Mouse (Mus musculus): Measurements from ENCODE around the gene Rab11fip2.

The Rab11fip2 gene

GRCm38 (mm10) chr19:59943322-59943871 is at the start of gene Rab11fip2:
TSS of gene Rab11fip2 (minus strand) at chr19:59943654.
- DNase-seq, result peak; percentile 87

- no peak for DNase-seq
Measured at GRCm38 (mm10) chr19:59981588-59981987, 38.1 kb upstream of the Rab11fip2 start.

- no peak for DNase-seq
Measured at GRCm38 (mm10) chr19:59954936-59955335, 11.5 kb upstream of the Rab11fip2 start.

- no peak for DNase-seq
Measured at GRCm38 (mm10) chr19:59949731-59950130, 6.3 kb upstream of the Rab11fip2 start.

- DNase-seq, result no peak
Measured at GRCm38 (mm10) chr19:59942716-59943321, 635 bp downstream of the Rab11fip2 start.

- DNase-seq, result peak; percentile 6
Measured at GRCm38 (mm10) chr19:59939711-59940110, 3.7 kb downstream of the Rab11fip2 start.

GRCm38 (mm10) chr19:59932085-59932484 is 11.4 kb downstream of the Rab11fip2 start:
- no peak for DNase-seq

GRCm38 (mm10) chr19:59928672-59929071 is 14.8 kb downstream of the Rab11fip2 start:
- DNase-seq, result no peak

- DNase-seq, result no peak
Measured at GRCm38 (mm10) chr19:59926125-59926524, 17.3 kb downstream of the Rab11fip2 start.

GRCm38 (mm10) chr19:59920846-59921245 is 22.6 kb downstream of the Rab11fip2 start:
- no peak for DNase-seq

GRCm38 (mm10) chr19:59917901-59918613 is 25.4 kb downstream of the Rab11fip2 start:
- no peak for DNase-seq

GRCm38 (mm10) chr19:59911554-59911953 is 31.9 kb downstream of the Rab11fip2 start:
- no peak for DNase-seq

- DNase-seq, result no peak
Measured at GRCm38 (mm10) chr19:59905296-59906081, 38.0 kb downstream of the Rab11fip2 start.

- no peak for DNase-seq
Measured at GRCm38 (mm10) chr19:59899965-59900364, 43.5 kb downstream of the Rab11fip2 start.

- no peak for DNase-seq
Measured at GRCm38 (mm10) chr19:59898301-59898700, 45.2 kb downstream of the Rab11fip2 start.

GRCm38 (mm10) chr19:59889383-59889782 is 54.1 kb downstream of the Rab11fip2 start:
- no peak for DNase-seq

GRCm38 (mm10) chr19:59888846-59889245 is 54.6 kb downstream of the Rab11fip2 start:
- DNase-seq, result no peak

- DNase-seq, result no peak
Measured at GRCm38 (mm10) chr19:59887866-59888265, 55.6 kb downstream of the Rab11fip2 start.

- DNase-seq, result no peak
Measured at GRCm38 (mm10) chr19:59885301-59885700, 58.2 kb downstream of the Rab11fip2 start.

- no peak for DNase-seq
Measured at GRCm38 (mm10) chr19:59877238-59877637, 66.2 kb downstream of the Rab11fip2 start.

- no peak for DNase-seq
Measured at GRCm38 (mm10) chr19:59866666-59867065, 76.8 kb downstream of the Rab11fip2 start.

- no peak for DNase-seq
Measured at GRCm38 (mm10) chr19:59862423-59862822, 81.0 kb downstream of the Rab11fip2 start.

GRCm38 (mm10) chr19:59860799-59861198 is 82.7 kb downstream of the Rab11fip2 start:
- DNase-seq, result no peak

Data from lung, postnatal 14 days (tissue).